Mouse (Mus musculus) lung, adult 18-20 months (tissue): ENCODE data around the gene Rrnad1.
"Not testable (repeated sequence)": the region's sequence is repeated elsewhere in the genome, so short reads cannot be mapped to it uniquely, and the experiment has no call there.

Source experiments
- DNase-seq, 2 experiments: peaks; one replicate each; pipeline ENCODE4 v3.0.0; 2022; ENCODE audit warnings: mixed read lengths in 2 of 2

Gene Rrnad1

DNA sequence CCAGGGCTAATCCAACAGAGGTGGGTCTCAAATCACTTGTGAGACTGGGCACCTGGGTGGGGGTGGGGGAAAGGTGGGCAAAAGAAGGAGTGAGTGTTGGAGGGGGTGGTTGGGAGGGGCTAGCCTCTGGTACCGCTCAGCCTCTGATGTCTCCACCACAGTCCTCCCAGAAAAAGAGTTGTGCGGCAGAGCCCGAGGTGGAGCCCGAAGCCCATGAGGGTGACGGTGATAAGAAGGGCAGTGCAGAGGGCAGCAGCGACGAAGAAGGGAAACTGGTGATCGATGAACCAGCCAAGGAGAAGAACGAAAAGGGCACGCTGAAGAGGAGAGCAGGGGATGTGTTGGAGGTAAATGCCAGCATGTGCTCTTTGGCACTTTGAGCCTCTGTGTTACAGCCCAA lies 16.6 kb downstream of the Rrnad1 start:
- no peak for DNase-seq

DNA sequence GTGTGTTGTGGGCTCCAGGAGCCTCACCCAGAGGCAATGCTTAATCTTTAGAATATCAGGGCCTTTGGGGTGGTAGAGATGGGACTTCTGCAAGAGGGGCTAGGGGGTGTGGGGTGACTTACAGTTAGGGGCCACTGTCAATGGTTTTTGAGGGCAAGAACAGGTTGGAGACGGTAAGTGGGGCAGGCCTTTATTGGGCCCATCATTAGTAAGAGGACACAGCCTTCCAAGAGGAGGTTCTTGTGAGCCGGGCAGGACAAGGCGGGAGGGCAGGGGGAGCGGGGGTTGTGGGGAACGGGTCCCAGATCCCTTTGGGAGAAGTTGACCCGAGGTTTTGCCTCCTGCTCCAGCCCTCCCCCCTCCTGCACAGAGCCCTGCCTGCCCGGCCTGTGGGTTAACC lies 17.0 kb downstream of the Rrnad1 start:
- DNase-seq, result no peak

DNA sequence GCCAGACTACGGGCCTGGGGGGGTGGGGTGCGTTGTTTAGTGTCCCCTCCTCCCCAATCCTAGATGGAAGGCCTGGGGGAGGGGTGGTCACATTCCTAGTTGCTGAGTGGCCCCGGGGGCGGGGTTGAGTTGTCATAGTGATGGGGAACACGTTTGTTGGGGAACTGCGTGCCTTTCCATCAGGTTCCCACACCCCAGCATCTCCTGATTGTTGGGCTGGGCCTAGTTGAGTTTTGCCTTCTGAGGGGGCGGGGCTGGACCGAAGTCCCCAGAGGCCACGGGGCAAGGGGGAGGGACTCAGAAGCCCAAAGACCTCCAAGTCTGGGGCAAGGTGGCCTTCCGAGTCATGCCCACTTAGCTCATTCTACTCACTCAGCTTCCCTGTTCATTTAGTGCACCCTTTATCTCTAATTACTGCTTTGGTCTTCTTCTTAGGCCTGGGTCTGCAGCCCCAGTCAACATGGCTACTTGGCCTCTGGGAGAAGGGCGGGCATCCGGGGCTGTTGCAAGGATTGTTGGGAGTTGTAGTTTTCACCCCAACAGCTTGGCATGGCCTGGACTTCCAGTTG lies 19.9 kb downstream of the Rrnad1 start:
- peak; percentile 92 to 94 for DNase-seq

DNA sequence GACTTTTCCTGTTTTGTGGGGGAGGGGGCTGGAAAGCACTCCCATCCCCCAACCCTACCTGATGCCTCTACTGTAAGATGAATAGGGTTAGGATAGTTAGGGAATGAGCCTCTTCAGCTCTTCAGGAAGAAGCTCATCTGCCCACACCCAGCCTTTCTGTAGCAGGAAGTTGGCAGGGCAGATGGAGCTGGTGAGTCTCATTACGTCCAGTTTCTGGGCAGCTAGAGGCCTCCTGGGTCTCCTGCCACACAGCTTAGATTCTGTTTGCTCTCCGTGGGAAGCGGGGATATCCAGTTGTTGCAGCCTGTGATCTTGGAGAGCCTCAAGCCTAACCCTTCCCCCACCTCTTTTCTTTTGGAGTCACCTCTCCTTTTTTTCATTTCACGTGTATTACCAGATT lies 20.6 kb downstream of the Rrnad1 start:
- peak; percentile 23 to 25 for DNase-seq

DNA sequence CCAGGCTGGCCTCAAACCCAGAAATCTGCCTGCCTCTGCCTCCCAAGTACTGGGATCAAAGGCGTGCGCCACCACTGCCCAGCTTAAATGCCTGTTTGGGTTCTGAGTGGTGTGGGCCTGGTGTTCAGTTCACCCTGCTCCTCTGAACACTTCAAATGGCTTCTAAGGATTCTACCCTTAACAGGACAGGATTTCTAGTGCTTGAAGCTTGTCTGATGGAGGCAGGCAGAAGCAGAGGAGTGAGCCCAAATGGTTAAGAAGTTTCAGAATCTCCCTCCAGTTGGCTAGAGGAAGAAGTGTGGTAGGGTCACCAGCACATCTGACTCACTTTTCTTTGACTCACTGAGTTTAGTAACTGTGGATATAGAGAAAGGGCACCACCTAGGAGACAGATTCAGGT lies 21.1 kb downstream of the Rrnad1 start:
- DNase-seq, result no peak

DNA sequence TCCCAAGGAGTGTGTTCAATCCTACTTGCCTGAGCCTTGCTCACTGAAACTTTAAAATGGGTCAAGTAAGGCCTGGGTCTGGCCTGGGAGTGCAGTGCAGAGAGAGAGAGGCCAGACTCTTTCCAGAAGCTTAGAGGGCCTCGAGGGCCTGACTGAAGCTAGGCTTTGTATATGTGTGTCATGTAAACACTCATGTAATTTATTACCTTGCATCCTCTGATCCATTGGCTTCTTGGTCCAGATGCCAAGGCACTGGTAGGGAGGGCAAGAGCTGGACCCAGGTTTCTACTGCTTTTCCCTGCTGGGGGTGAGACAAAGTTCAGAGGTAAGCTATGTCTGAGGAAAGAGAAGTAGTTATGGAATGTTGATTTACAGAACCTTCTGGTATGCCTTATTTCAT lies 22.6 kb downstream of the Rrnad1 start:
- no peak for DNase-seq

DNA sequence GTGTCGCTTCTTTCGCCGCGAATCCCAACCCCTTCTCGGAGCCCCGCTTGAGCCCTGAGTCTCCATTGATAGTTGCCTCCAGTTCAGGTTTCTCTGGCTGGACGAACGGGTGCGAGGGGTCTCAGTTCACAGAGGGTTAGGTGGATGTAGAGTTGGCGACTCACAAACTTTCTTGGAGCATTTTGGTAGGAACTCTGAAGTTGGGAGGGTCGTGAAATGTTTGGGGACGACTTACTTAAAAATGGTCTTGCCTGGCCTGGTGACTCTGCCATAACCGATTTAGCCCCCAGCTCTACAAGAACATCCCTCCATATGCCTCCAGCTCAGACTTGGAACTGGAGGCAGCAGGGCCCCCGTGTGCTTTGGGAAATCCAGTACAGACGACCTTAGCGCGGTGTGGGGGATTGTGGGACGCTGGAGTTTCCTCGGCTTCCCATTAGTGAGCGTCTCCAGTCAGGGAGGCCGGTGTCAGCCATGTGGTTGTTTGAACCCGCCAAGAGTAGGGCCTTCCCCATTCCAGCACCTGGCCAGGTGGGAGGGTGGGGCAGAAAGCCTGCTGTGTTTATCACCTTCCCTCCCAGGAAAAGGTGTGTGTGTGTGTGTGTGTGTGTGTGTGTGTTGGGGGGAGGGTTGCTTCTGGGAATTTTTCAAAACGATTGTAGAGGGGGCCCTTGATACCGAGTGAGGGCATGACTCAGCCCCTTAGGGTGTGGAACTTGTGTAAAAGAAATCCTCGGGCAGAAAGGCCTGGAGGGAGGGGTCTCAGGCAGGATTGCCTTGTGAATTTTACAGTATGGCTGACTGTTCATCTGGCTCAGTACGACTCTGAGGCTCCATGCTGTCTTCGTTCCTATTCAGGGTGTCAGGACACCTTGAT lies 23.3 kb downstream of the Rrnad1 start:
- DNase-seq, result peak; percentile 77 to 87

DNA sequence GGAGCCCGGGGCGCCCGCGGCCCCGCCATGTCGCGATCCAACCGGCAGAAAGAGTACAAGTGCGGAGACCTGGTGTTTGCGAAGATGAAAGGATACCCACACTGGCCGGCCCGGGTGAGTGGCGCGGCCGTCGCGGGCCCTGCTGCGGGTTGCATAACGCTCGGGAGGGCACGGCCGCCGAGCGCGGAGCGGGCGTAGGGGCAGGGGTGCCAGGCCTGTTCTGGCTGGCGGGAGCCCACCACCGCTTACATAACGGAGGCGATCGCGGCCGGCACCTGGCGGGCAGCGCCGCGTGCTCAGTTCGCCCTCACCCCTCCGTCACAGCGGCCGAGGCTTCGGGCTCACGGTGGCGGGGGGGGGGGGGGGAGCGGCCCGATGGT lies 23.9 kb downstream of the Rrnad1 start:
- DNase-seq, result peak; percentile 36 to 44

DNA sequence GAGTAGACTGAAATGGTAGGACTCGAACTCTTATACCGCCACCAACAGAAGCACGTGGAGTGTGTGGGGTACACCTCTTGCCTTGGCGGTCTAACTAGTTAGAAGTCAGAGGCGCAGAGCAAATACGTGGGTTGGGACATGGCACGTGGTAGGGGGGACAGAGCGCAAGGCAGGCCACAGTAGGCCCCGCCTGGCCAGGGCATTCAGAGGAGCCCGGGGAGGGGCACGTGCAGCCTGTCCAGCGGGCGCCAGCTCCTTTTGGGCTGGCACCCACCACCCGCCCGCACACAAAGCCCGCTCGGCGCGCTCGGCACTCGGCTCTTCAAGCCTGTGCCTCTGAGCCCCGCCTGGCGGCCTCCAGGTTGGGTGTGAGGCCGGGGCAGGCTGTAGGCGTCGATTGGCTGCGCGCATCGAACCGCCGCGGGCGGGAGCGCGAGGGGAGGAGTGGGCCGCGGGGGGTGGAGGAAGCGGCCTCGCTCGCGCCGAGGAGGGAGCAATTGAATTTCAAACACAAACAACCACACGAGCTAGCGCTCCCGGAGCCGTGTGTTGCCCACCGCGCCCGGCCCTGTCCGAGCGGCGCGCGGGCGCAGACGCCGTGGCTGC lies 24.5 kb downstream of the Rrnad1 start, which contains the start of gene Hdgf:
Gene Hdgf (plus strand): TSS at position 442 of the 606 bp plus-strand sequence.
- DNase-seq, result peak; percentile 95 to 97

DNA sequence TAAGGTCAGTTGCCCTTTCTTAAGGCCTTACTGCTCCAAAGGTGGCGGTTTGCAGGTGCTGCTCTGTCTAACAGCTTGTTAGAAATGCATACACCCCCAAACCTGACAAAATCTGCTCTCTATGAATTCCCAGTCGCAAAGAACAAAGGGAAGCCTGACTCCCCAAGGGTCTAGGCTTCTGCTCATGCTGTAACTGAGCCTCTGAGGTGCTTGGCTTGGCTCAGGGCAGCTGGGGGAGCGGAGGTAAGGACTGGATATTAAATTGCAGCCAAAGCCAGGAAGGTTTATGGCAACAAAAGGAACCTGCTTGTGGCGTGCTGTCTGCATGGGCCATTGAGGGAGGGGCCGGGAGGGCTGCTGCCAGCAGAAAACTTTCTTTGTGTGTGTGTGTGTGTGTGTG lies 26.7 kb downstream of the Rrnad1 start:
- no peak for DNase-seq

DNA sequence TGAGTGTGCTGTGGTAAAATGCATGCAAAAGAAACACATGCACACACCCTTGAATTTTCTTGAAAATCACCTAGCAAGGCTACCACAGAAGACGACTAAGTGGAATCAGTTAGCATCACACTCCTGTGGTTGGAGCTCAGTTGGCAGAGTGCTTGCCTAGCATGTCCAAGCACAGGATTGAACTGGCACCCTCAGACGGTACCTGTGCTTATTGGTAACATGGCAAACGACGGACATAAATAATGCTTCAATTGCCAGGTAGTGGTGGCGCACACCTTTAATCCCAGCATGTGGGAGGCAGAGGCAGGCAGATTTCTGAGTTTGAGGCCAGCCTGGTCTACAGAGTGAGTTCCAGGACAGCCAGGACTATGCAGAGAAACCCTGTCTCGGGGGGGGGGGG lies 28.6 kb downstream of the Rrnad1 start:
- DNase-seq, result not testable (repeated sequence)

DNA sequence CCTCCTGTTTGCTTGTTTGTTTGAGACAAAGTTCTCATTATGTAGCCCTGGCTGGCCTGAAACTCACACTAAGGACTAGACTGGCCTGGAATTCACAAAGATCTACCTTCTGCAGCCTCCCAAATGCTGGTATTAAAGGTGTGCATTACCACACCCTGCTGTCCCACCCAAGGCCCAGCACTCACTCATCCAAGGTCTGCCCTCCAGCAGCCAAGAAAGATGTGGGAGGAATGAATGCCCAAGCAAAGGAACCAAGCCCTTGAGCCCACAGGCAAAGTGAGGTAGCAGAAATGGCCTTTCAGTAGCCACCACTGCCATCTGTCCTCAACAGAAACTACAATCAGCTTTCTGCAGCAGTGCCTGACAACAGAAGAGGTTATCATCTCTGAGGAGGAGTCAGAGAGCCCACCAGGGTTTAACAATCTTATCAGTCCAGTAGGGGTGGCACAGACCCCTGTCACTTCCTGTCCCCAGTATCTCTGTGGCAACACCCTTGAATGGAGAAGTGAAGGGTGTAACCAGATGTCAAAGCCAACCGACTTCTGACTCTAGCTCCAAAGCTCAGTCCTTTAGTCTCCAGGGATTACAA lies 29.4 kb downstream of the Rrnad1 start:
- no peak for DNase-seq

DNA sequence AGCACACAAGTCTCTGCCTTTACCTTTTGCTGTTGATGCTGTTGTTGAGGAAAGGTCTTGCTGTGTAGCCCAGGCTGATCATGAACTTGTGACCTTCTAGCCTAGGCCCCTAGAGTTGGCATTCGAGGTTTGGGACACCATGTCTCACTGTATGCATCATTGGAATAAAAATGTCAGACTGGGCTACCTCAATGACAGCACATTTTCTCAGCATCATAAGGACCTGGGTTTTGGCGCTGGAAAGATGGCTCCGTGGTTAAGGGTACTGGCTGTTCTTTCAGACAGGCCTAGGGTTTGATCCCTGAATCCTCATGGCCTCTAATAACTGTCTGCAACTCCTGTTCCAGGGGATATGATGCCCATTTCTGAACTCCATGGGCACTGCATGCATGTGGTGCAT lies 30.7 kb downstream of the Rrnad1 start:
- DNase-seq, result no peak

DNA sequence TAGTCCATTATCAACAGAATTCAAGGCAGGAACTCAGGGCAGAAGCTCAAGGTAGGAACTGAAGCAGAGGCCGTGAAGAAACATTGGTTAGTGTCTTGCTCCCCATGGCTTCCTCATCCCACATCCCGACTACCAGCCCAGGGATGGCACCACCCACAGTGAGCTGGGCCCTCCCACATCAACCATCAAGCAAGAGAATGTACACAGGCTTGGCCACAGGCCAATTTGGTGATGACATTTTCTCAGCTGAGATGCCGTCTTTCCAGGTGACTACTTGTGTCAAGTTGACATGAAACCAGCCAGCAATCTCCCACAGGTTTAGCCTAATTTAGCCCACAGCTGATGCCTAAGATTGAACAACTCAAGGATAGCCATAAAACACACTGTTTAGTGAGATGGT lies 31.3 kb downstream of the Rrnad1 start:
- DNase-seq, result no peak

DNA sequence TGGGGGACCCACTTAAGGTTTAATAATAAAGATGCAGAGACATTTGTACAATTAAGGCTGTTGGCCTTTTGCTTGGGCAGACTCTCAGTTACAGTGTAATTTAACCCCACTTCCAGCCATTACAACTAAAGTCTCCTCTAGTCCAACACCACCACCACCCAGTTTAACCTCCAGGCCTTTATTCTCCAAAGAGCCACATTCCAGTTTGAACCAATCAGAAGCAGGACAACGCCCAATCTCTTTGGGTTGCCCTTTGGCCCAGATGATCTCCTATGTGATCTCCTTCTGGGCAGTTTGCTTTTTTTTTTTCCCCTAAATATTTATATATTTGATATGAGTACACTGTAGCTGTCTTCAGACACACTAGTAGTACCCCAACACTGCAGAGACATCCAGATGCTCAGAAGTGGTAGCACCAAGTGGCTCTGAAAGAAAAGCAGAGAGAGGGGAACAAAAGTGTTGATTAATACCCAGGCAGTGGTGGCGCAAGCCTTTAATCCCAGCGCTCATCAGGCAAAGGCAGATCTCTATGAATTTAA lies 37.1 kb downstream of the Rrnad1 start:
- DNase-seq, result no peak

DNA sequence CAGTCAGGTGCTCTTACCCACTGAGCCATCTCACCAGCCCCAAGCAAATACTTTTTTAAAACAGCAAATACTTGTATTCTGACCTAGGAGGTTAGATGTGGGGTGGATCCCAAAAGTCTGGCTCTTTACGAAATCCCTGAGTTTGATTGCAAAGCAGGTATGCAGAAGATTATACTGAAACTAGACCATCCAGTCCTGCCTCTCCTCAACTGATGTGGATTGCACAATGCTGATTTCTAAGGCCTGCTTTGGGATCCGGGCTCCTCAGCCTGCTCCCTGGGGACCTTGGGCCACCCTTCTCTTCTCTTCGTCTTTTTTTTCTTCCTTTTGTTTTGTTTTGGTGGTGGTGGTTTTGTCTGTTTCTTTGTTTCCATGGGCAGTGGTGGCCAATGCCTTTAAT lies 39.0 kb downstream of the Rrnad1 start:
- no peak for DNase-seq

DNA sequence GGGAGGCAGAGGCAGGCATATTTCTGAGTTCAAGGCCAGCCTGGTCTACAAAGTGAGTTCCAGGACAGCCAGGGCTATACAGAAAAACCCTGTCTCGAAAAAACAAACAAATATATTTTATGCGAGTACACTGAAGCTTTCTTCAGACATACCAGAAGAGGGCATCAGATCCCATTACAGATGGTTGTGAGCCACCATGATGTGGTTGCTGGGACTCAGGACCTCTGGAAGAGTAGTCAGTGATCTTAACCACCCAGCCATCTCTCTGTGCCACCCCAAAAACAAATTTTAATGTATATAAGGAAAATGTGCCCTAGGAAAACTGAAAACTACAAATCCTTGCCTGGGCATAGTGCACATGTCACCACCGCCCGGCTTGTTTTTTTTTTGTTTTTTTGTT lies 43.1 kb downstream of the Rrnad1 start:
- not testable (repeated sequence) for DNase-seq

DNA sequence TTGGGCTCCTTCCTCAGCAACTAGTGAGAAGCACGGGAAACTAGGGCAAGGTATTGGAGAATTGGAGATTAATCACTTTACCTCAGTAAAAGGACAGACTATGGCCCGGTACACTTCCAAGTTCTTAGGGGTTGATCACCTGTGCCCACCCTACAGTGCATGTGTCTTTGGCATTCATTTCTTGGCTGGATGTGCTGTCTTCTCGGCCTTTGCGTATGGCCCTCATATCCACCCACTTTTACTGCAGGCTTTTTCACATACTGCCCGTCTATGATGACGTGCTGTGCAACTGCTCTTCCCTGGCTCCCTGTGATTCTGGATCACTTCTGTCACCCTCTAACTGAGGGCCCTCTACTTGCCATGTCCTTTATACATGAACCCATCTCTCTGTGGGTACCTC lies 44.1 kb downstream of the Rrnad1 start:
- no peak for DNase-seq

DNA sequence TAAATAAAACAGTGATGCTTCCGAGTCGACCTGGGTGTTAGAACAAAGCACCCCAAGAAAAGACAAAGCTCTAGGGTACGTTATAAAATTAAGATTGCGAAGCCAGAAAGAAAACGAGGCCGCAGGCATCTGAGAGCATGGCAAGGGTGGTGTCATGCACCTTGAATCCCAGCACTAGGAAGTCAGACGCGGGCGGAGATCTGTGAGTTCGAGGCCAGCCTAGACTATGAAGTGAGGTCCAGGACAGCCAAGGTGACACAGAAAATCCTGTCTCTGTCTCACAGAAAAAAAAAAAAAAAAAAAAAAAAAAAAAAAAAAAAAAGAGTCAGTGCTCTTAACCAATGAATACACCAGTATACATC lies 44.5 kb downstream of the Rrnad1 start:
- DNase-seq, result no peak

DNA sequence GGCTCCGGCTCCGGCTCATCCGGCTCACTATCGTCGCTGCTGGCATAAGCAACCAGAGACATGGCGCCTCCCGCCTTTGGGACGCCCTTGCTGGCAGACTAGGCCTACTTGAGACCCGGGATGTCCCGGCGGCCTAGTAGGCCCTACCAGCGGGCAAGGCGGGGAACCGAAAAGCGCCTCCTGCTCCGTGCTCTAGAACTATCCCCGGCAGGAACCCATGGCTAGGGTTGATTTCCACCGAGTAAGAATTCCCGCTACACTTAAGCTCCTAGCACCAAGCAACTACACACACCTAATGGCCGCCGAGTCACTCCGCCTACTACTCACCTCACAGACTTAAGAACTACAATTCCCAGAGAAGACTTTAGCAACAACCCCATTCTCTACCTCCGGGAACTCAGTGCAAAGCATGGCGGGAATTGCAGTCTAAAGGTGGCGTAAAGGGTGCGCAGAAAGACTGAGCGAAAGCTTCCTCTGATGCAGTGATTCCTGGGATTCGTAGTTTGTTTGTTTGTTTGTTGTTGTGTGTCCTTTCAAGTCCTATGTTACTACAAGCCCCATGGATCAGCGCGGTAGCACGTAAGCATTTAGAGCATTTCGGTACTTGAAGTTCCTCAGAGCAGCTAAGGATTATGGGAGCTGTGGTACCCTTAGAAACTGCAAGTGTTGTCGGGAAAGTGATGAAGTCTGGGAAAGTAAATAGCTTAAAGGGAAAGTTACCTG lies 45.1 kb downstream of the Rrnad1 start, which contains the start of gene Prcc:
Gene Prcc (minus strand): TSS at position 328 of the 723 bp plus-strand sequence.
- DNase-seq, result peak; percentile 97

DNA sequence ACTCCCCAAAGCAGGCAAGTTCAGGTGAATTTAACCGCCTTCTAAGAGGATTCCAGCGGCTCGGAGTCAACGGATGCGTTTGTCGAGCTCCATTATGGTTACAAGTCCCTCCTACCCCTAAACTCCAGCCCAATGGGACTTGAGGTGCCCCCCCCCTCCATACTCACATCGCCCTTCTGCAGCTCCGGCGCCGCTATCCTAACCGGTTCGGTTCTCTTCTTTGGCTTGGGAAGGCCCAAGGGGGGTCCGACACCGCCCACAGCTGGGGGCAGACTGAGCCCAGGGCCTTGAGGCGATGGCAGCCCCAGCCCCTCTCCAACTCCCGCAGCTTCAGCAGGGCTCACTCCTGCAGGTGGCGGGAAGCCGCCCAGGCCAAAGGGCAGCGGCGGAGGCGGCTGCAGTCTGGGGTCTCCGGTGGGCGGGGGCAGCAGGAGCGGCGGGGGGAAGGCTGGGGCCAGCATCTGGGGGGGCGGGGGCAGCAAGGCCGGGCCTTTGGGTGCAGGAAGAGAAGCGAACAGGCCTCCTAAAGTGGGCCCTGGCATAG lies 45.7 kb downstream of the Rrnad1 start:
- DNase-seq, result peak; percentile 21 to 24

DNA sequence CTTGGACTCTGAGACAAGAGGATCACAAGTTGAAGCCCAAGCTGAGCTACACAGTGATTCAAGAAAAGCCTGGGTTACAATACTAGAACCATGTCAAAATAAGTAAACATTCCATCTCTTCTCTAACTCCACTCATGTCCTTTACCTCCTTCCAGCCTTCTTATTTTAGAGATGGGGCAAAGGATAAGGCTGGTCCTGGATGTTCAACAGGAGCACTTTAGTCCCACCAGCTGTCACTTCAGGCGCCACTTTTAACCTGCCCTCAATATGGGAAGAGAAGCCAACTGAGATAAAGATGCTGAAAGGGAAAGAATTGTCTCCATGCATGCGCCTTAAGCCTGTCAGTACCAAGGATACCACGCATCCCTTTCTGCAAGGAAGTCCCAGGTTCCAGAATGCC lies 46.2 kb downstream of the Rrnad1 start:
- DNase-seq, result no peak
